In genomic region chr9:35556494-35557102, GRCm38 (mm10) we compare ENCODE assay signal across 41 mouse cellular contexts. TPM values are rescaled to one million over a fixed set of nuclear protein-coding genes. Genes with fewer than 3 reads are reported as not detected.
A peak's percentile ranks its signal among the peaks of the same experiment; 100 is the strongest.
DNase-seq lines count a peak whose midpoint lies in the region; ATAC-seq and TF ChIP-seq lines count a peak whose summit lies in the region.
"Had no signal": no experiment of that assay in that cellular context is flagged by ENCODE, and none has a peak within 500 bp of the region (broad histone marks: within the 10 kb centered on the region; RNA-seq: fewer than 3 reads in every experiment).

No protein-coding gene starts in this region.

- no peak overlapping the region for H3K4me3 ChIP-seq in left cerebral cortex, adult 2 months
- no peak overlapping the region for H3K4me3 ChIP-seq in lung, postnatal 0 days (ENCODE audit: low read depth, low read length)
- H3K4me3 ChIP-seq in midbrain, postnatal 0 days (ENCODE audit: low read depth, low read length), result no peak overlapping the region
- H3K4me3 ChIP-seq: embryonic facial prominence, embryonic 13.5 days; erythroblast, embryonic 14.5 days; gastrocnemius, adult 2 months; heart, adult 2 months; intestine, embryonic 15.5 days; layer of hippocampus, adult 2 months; limb, embryonic 12.5 days; liver, embryonic 12.5 days; megakaryocyte, embryonic 14.5 days had no signal

- H3K4me2 ChIP-seq in lung, postnatal 0 days (replicated peaks; ENCODE audit: low read depth, low read length), result no peak overlapping the region
- peak overlapping the region; percentile 88 for H3K4me2 ChIP-seq in midbrain, postnatal 0 days (ENCODE audit: low read depth, low read length, poor library complexity, severe bottlenecking)
- H3K4me2 ChIP-seq: embryonic facial prominence, embryonic 13.5 days; intestine, embryonic 15.5 days; limb, embryonic 12.5 days; liver, embryonic 12.5 days had no signal

- 46% methylated on average over 12 of the region's 12 CpGs for WGBS in lung, postnatal 0 days
- 72% methylated on average over 12 of the region's 12 CpGs for WGBS in midbrain, postnatal 0 days

- TF ChIP-seq CTCF in left cerebral cortex, adult 2 months (IDR thresholded peaks at IDR 0.05), result no peak
- no peak for TF ChIP-seq CTCF in lung, postnatal 0 days (IDR thresholded peaks at IDR 0.05)
- TF ChIP-seq CTCF in midbrain, postnatal 0 days (IDR thresholded peaks at IDR 0.05), result no peak

- H3K4me1 ChIP-seq in lung, postnatal 0 days (ENCODE audit: insufficient read depth, low read depth, low read length), result peaks cover 14% of the 10 kb centered on the region; the same call in 1 of the 2 replicates
- H3K4me1 ChIP-seq in midbrain, postnatal 0 days (ENCODE audit: insufficient read depth, low read length), result peaks cover 5% of the 10 kb centered on the region; the same call in 1 of the 2 replicates

- no peak overlapping the region for H3K27ac ChIP-seq in left cerebral cortex, adult 2 months
- H3K27ac ChIP-seq in lung, postnatal 0 days (ENCODE audit: low read length), result no peak overlapping the region
- no peak overlapping the region for H3K27ac ChIP-seq in midbrain, postnatal 0 days (ENCODE audit: low read depth, low read length)
- H3K27ac ChIP-seq: embryonic facial prominence, embryonic 13.5 days; gastrocnemius, adult 2 months; heart, adult 2 months; intestine, embryonic 15.5 days; layer of hippocampus, adult 2 months; limb, embryonic 12.5 days; liver, embryonic 12.5 days; neural tube, embryonic 15.5 days had no signal

- H3K27me3 ChIP-seq in lung, postnatal 0 days (replicated peaks; ENCODE audit: insufficient read depth, low read length), result no peaks in the 10 kb centered on the region
- H3K27me3 ChIP-seq in midbrain, postnatal 0 days (ENCODE audit: insufficient read depth, low read length), result no peaks in the 10 kb centered on the region
- H3K27me3 ChIP-seq: embryonic facial prominence, embryonic 13.5 days; intestine, embryonic 15.5 days; neural tube, embryonic 15.5 days had no signal

- H3K36me3 ChIP-seq in lung, postnatal 0 days (ENCODE audit: insufficient read depth, low read length), result no peaks in the 10 kb centered on the region
- peaks cover 21% of the 10 kb centered on the region for H3K36me3 ChIP-seq in midbrain, postnatal 0 days (ENCODE audit: insufficient read depth, low read length)

- peak; percentile 32; the same call in 1 of the 2 replicates for ATAC-seq in lung, postnatal 0 days
- no peak for ATAC-seq in midbrain, postnatal 0 days (ENCODE audit: low FRiP score)
- no peak for ATAC-seq in erythroblast, adult 5-6 weeks (replicated peaks; ENCODE audit: low FRiP score, poor library complexity, severe bottlenecking)
- ATAC-seq: forebrain, embryonic 16.5 days; hindbrain, embryonic 16.5 days; intestine, embryonic 15.5 days; liver, embryonic 12.5 days; liver, postnatal 0 days had no signal

- intact Hi-C loops in heart, postnatal 14 days (cut with DNase I), result no loop called here
- intact Hi-C loops in left cerebral cortex, adult 2 months (cut with DNase I), result no loop called here
- intact Hi-C loops in left cerebral cortex, postnatal 10 days (cut with DNase I), result no loop called here

- no peaks in the 10 kb centered on the region for H3K9me3 ChIP-seq in lung, postnatal 0 days (ENCODE audit: low read length)
- no peaks in the 10 kb centered on the region for H3K9me3 ChIP-seq in midbrain, postnatal 0 days (ENCODE audit: low read length)
- H3K9me3 ChIP-seq: embryonic facial prominence, embryonic 13.5 days; G1E; intestine, embryonic 15.5 days; limb, embryonic 12.5 days; liver, embryonic 12.5 days; neural tube, embryonic 15.5 days had no signal

- DNase-seq in heart, adult 11 months, result peak; percentile 54
- DNase-seq in heart, postnatal 14 days, result no peak
- DNase-seq in left cerebral cortex, adult 2 months (ENCODE audit: extremely low spot score in 1 of 2, low spot score in 2 of 2), result peak; percentile 3 to 6
- no peak for DNase-seq in left cerebral cortex, postnatal 10 days (ENCODE audit: extremely low spot score in 1 of 2, low spot score in 2 of 2)
- peak; percentile 50 for DNase-seq in lung, postnatal 0 days (ENCODE audit: low spot score)
- DNase-seq in lung, postnatal 10 days, result no peak
- no peak for DNase-seq in midbrain, postnatal 0 days (ENCODE audit: low spot score)
- DNase-seq: adrenal gland, adult 8-10 months; cerebellum, adult 8-10 months; cerebellum, postnatal 36 days; gastrocnemius, adult 2 months; gastrocnemius, postnatal 36 days; heart, adult 2 months; kidney, adult 8-10 months; kidney, postnatal 25 days; lung, postnatal 36 days; retina, postnatal 1 day; right cerebral cortex, postnatal 14 days had no signal

- no peak for TF ChIP-seq EP300 in lung, postnatal 0 days (IDR thresholded peaks at IDR 0.05)

- no peak overlapping the region for H3K9ac ChIP-seq in lung, postnatal 0 days (replicated peaks; ENCODE audit: low read depth)
- H3K9ac ChIP-seq in midbrain, postnatal 0 days (replicated peaks; ENCODE audit: low read length, poor library complexity, severe bottlenecking), result no peak overlapping the region
- H3K9ac ChIP-seq: embryonic facial prominence, embryonic 13.5 days; intestine, embryonic 15.5 days; limb, embryonic 12.5 days; liver, embryonic 12.5 days; liver, postnatal 0 days; neural tube, embryonic 15.5 days had no signal

RNA-seq across cellular contexts. Expression of gene Ddx25, which starts 1.7 kb away (rescaled TPM):
- not detected for total RNA-seq in heart, postnatal 14 days (2021)
- 10 to 100 TPM; 16.3 to 16.7 TPM for total RNA-seq in left cerebral cortex, adult 2 months (2021)
- total RNA-seq in left cerebral cortex, postnatal 10 days (2021), result 10 to 100 TPM; 16.4 to 16.6 TPM
- 0.07 and 0.10 TPM in 2 replicates for polyA plus RNA-seq in lung, postnatal 0 days (2015; fragmentation: Nextera tagmentation; extraction: Ambion mirVana)
- 24.1 and 28.6 TPM in 2 replicates for total RNA-seq in midbrain, postnatal 0 days (2014; rRNA removed)
- polyA plus RNA-seq in midbrain, postnatal 0 days (2015; fragmentation: Nextera tagmentation; extraction: Ambion mirVana), result 28.5 and 28.7 TPM in 2 replicates
- 0.21 TPM in 1 of 2 replicates, not detected in the other for total RNA-seq in erythroblast, adult 5-6 weeks (2015; ENCODE audit: low replicate concordance)
- total RNA-seq in erythroblast, adult 5-6 weeks (2017; ENCODE audit: low replicate concordance), result not detected in 2 replicates
- total RNA-seq: gastrocnemius, adult 2 months; gastrocnemius, postnatal 36 days; heart, adult 2 months; heart, postnatal 25 days had no signal
- polyA plus RNA-seq: erythroblast, embryonic 14.5 days had no signal

RNA-seq across cellular contexts. Expression of gene Pus3, which starts 1.8 kb away (rescaled TPM):
- 1 to 10 TPM; 7.1 to 7.9 TPM for total RNA-seq in heart, postnatal 14 days (2021)
- 10 to 100 TPM; 11.9 to 12.6 TPM for total RNA-seq in left cerebral cortex, adult 2 months (2021)
- 10 to 100 TPM; 11.4 to 12.9 TPM for total RNA-seq in left cerebral cortex, postnatal 10 days (2021)
- 7.3 and 8.5 TPM in 2 replicates for polyA plus RNA-seq in lung, postnatal 0 days (2015; fragmentation: Nextera tagmentation; extraction: Ambion mirVana)
- total RNA-seq in midbrain, postnatal 0 days (2014; rRNA removed), result 9.6 and 12.8 TPM in 2 replicates
- 13.3 and 14.2 TPM in 2 replicates for polyA plus RNA-seq in midbrain, postnatal 0 days (2015; fragmentation: Nextera tagmentation; extraction: Ambion mirVana)
- total RNA-seq in erythroblast, adult 5-6 weeks (2015; ENCODE audit: low replicate concordance), result 1.5 and 9.4 TPM in 2 replicates
- total RNA-seq in erythroblast, adult 5-6 weeks (2017; ENCODE audit: low replicate concordance), result 3.4 and 6.0 TPM in 2 replicates

RNA-seq across cellular contexts. Expression of gene Pate2, which starts 13.5 kb away (rescaled TPM):
- not detected for total RNA-seq in heart, postnatal 14 days (2021)
- under 1 TPM; 0.34 to 0.98 TPM for total RNA-seq in left cerebral cortex, adult 2 months (2021)
- under 1 TPM; 0.79 to 0.81 TPM for total RNA-seq in left cerebral cortex, postnatal 10 days (2021)
- polyA plus RNA-seq in lung, postnatal 0 days (2015; fragmentation: Nextera tagmentation; extraction: Ambion mirVana), result 0.06 and 0.10 TPM in 2 replicates
- 0.14 and 0.33 TPM in 2 replicates for total RNA-seq in midbrain, postnatal 0 days (2014; rRNA removed)
- polyA plus RNA-seq in midbrain, postnatal 0 days (2015; fragmentation: Nextera tagmentation; extraction: Ambion mirVana), result 0.42 and 0.54 TPM in 2 replicates
- total RNA-seq in erythroblast, adult 5-6 weeks (2015; ENCODE audit: low replicate concordance), result not detected in 2 replicates
- total RNA-seq in erythroblast, adult 5-6 weeks (2017; ENCODE audit: low replicate concordance), result not detected in 2 replicates
- total RNA-seq: gastrocnemius, adult 2 months; gastrocnemius, postnatal 36 days; heart, adult 2 months; heart, postnatal 25 days; monocyte, adult 5-6 weeks had no signal

RNA-seq across cellular contexts. Expression of gene Hyls1, which starts 13.6 kb away (rescaled TPM):
- total RNA-seq in heart, postnatal 14 days (2021), result 1 to 10 TPM; 2.8 to 3.0 TPM
- 1 to 10 TPM; 9.0 to 9.6 TPM for total RNA-seq in left cerebral cortex, adult 2 months (2021)
- 1 to 10 TPM; 8.5 to 8.6 TPM for total RNA-seq in left cerebral cortex, postnatal 10 days (2021)
- 4.7 and 5.0 TPM in 2 replicates for polyA plus RNA-seq in lung, postnatal 0 days (2015; fragmentation: Nextera tagmentation; extraction: Ambion mirVana)
- 7.9 and 8.9 TPM in 2 replicates for total RNA-seq in midbrain, postnatal 0 days (2014; rRNA removed)
- 9.2 and 10.7 TPM in 2 replicates for polyA plus RNA-seq in midbrain, postnatal 0 days (2015; fragmentation: Nextera tagmentation; extraction: Ambion mirVana)
- total RNA-seq in erythroblast, adult 5-6 weeks (2015; ENCODE audit: low replicate concordance), result 4.8 and 15.4 TPM in 2 replicates
- total RNA-seq in erythroblast, adult 5-6 weeks (2017; ENCODE audit: low replicate concordance), result 5.5 and 6.0 TPM in 2 replicates

RNA-seq across cellular contexts. Expression of gene Gm1113, which starts 38.5 kb away (rescaled TPM):
- not detected for total RNA-seq in heart, postnatal 14 days (2021)
- not detected for total RNA-seq in left cerebral cortex, adult 2 months (2021)
- total RNA-seq in left cerebral cortex, postnatal 10 days (2021), result not detected
- polyA plus RNA-seq in lung, postnatal 0 days (2015; fragmentation: Nextera tagmentation; extraction: Ambion mirVana), result not detected in 2 replicates
- total RNA-seq in midbrain, postnatal 0 days (2014; rRNA removed), result not detected in 2 replicates
- polyA plus RNA-seq in midbrain, postnatal 0 days (2015; fragmentation: Nextera tagmentation; extraction: Ambion mirVana), result not detected in 2 replicates
- not detected in 2 replicates for total RNA-seq in erythroblast, adult 5-6 weeks (2015; ENCODE audit: low replicate concordance)
- total RNA-seq in erythroblast, adult 5-6 weeks (2017; ENCODE audit: low replicate concordance), result not detected in 2 replicates
- total RNA-seq: adrenal gland, adult 8-10 months; adrenal gland, postnatal 4 days; G1E; gastrocnemius, adult 2 months; gastrocnemius, postnatal 36 days; heart, adult 2 months; heart, postnatal 25 days; layer of hippocampus, adult 2 months; layer of hippocampus, postnatal 25 days; monocyte, adult 5-6 weeks had no signal
- polyA plus RNA-seq: embryonic facial prominence, embryonic 13.5 days; erythroblast, embryonic 14.5 days; forebrain, embryonic 11.5 days; forebrain, embryonic 16.5 days; G1E; heart, adult 2 months; heart, embryonic 14.5 days; hindbrain, embryonic 11.5 days; hindbrain, embryonic 16.5 days; intestine, embryonic 15.5 days; limb, embryonic 12.5 days; liver, embryonic 12.5 days; liver, postnatal 0 days; neural tube, embryonic 15.5 days; small intestine, adult 2 months; stomach, embryonic 14.5 days; testis, adult 2 months had no signal

Comparison
In these comparisons a context has a peak if more than half of its experiments do, and no peak if none do; other contexts are left out.
1. DNase-seq: peak in heart, adult 11 months (single experiment), left cerebral cortex, adult 2 months (2 of 2) and lung, postnatal 0 days (single experiment); none in heart, postnatal 14 days (0 of 2), left cerebral cortex, postnatal 10 days (0 of 2), lung, postnatal 10 days (single experiment) and midbrain, postnatal 0 days (single experiment).
2. RNA of gene Ddx25, which starts 1.7 kb away (total RNA-seq): 24.1 to 28.6 TPM in midbrain, postnatal 0 days, 16.3 to 16.7 TPM in left cerebral cortex, adult 2 months and 16.4 to 16.6 TPM in left cerebral cortex, postnatal 10 days; not detected in heart, postnatal 14 days and 0.21 TPM in erythroblast, adult 5-6 weeks; every median in the first group is over 10 times any median in the second.